Mouse (Mus musculus) lung, embryonic 15.5 days (tissue): ENCODE data around the gene Gm45062. TPM values are rescaled to one million over a fixed set of nuclear protein-coding genes. Genes with fewer than 3 reads are reported as not detected.

Experiments used
- ATAC-seq: fragments of 200-750 bp; cut with Nextera tagmentation; 2 replicates; pipeline ENCODE4 v1.8.0; 2017; ENCODE audit warnings: moderate number of reproducible peaks, borderline replicate concordance; ENCODE audit not compliant: low FRiP score, low TSS enrichment; ENCODE audit errors: extremely low read depth
- H3K27ac ChIP-seq: fragments of 300-500 bp; sonication (generic); 2 replicates; pipeline ENCODE4 v1.5.1; 2015; ENCODE audit warnings: moderate library complexity, mild to moderate bottlenecking, inconsistent platforms
- H3K27me3 ChIP-seq: fragments of 300-500 bp; sonication (generic); 2 replicates; pipeline ENCODE4 v1.6.1; 2015; ENCODE audit warnings: inconsistent platforms
- H3K36me3 ChIP-seq: fragments of 300-500 bp; sonication (generic); 2 replicates; pipeline ENCODE4 v1.6.1; 2015; ENCODE audit warnings: inconsistent platforms
- H3K4me1 ChIP-seq: fragments of 300-500 bp; sonication (generic); 2 replicates; pipeline ENCODE4 v1.6.1; 2015; ENCODE audit warnings: inconsistent platforms
- H3K4me2 ChIP-seq: fragments of 300-500 bp; sonication (generic); 2 replicates; pipeline ENCODE4 v1.6.1; 2015; ENCODE audit warnings: inconsistent platforms, mild to moderate bottlenecking, moderate library complexity
- H3K4me3 ChIP-seq: fragments of 300-500 bp; sonication (generic); 2 replicates; pipeline ENCODE4 v1.5.1; 2015; ENCODE audit warnings: mild to moderate bottlenecking, inconsistent platforms
- H3K9ac ChIP-seq: fragments of 300-500 bp; sonication (generic); 2 replicates; pipeline ENCODE4 v1.6.1; 2015; ENCODE audit warnings: inconsistent platforms
- H3K9me3 ChIP-seq: fragments of 300-500 bp; sonication (generic); 2 replicates; pipeline ENCODE4 v1.6.1; 2016; ENCODE audit warnings: inconsistent platforms
- WGBS: fragments of 180-500 bp; shearing (Covaris S2); methylation state at CpG from one replicate; pipeline ENCODE4 v1.1.7; 2015; 5-methylcytosine and 5-hydroxymethylcytosine counted together
- polyA plus RNA-seq: library from polyadenylated mRNA; unstranded; fragments of >200 nt; fragmentation: Nextera tagmentation; extraction: Ambion mirVana; gene quantifications from 2 replicates; pipeline ENCODE4 v1.2.1, GENCODE M21; 2015

Gm45062 gene
- polyA plus RNA-seq, 1 experiment from 2014 or later, result 11.1 TPM

DNA sequence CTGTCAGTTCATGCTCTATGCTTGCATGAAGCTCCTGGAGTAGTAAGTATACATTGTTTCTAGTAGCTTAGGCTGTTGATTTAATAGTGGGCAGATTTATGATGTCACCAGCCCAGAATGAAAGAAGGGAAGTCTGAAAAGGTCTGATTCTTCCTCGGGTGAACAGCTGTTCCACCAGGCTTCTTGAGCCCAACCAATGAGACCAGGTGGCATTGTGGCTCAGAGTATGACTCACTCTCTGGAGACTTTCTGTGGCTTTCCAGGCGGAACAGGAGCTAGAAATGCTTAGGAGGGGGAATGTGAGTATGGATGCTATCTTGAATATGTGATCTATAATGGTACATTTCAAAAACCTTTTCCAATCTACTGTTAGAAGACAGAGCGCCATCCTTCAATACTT lies 363.8 kb downstream of the Gm45062 start:
- Histone ChIP-seq H3K27me3 (no peaks in the 10 kb centered on the region), H3K9ac (no peak overlapping the region), H3K4me3 (no peak overlapping the region), H3K4me2 (no peak overlapping the region), H3K27ac (no peak overlapping the region), H3K36me3 (no peaks in the 10 kb centered on the region), H3K4me1 (no peaks in the 10 kb centered on the region), H3K9me3 (no peaks in the 10 kb centered on the region)
- ATAC-seq, result no peak
- WGBS, result 67% methylated on average over 3 of the region's 3 CpGs

GRCm38 (mm10) chr6:8628226-8628625 lies 369.0 kb downstream of the Gm45062 start:
- Histone ChIP-seq H3K4me3 (no peak overlapping the region), H3K36me3 (no peaks in the 10 kb centered on the region), H3K27me3 (no peaks in the 10 kb centered on the region), H3K4me1 (no peaks in the 10 kb centered on the region), H3K27ac (no peak overlapping the region), H3K9ac (no peak overlapping the region), H3K4me2 (no peak overlapping the region), H3K9me3 (no peaks in the 10 kb centered on the region)
- ATAC-seq, result no peak
- 88% methylated on average over 8 of the region's 8 CpGs for WGBS

- WGBS, result 80% methylated on average over 7 of the region's 7 CpGs
- no peaks in the 10 kb centered on the region for H3K36me3 ChIP-seq
Observed at GRCm38 (mm10) chr6:8628715-8629267, 369.5 kb downstream of the Gm45062 start.

DNA sequence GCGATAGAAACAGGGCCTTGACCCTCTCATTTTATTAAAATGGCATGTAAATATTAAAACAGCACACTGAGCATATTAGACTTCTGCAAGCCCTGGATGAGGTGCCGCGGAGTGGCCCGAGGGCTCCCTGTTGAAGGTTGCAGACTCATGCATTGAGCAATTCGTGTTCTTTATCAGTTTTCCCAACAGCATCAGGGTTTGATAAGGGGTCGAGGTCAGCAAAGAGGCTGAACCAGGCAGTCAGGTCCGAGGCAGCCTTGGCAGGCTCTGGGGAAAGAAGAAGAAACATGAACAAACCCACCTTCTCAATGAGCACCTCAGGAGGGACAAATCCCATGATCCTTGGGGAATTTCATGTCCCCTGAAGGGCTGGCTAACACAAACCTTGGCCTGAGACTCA lies 371.3 kb downstream of the Gm45062 start:
- H3K27ac ChIP-seq, result no peak overlapping the region
- H3K9me3 ChIP-seq, result no peaks in the 10 kb centered on the region
- H3K9ac ChIP-seq, result no peak overlapping the region
- H3K36me3 ChIP-seq, result no peaks in the 10 kb centered on the region
- H3K27me3 ChIP-seq, result no peaks in the 10 kb centered on the region
- H3K4me2 ChIP-seq, result no peak overlapping the region
- H3K4me1 ChIP-seq, result no peaks in the 10 kb centered on the region
- 70% methylated on average over 7 of the region's 7 CpGs for WGBS
- ATAC-seq, result no peak
- H3K4me3 ChIP-seq, result no peak overlapping the region

More at GRCm38 (mm10) chr6:8628715-8629267, 369.5 kb downstream of the Gm45062 start:
- Histone ChIP-seq H3K27me3 (no peaks in the 10 kb centered on the region), H3K4me2 (no peak overlapping the region), H3K4me1 (no peaks in the 10 kb centered on the region), H3K9me3 (no peaks in the 10 kb centered on the region), H3K27ac (no peak overlapping the region), H3K9ac (no peak overlapping the region), H3K4me3 (no peak overlapping the region)
- ATAC-seq, result no peak

GRCm38 (mm10) chr6:8631362-8631761 lies 372.1 kb downstream of the Gm45062 start:
- Histone ChIP-seq H3K4me1 (no peaks in the 10 kb centered on the region), H3K9ac (no peak overlapping the region), H3K9me3 (no peaks in the 10 kb centered on the region), H3K27me3 (no peaks in the 10 kb centered on the region), H3K4me3 (no peak overlapping the region), H3K27ac (no peak overlapping the region), H3K36me3 (0 out of 2 replicates have a peak, but pooled peaks cover under 1% of the 10 kb centered on the region), H3K4me2 (no peak overlapping the region)
- ATAC-seq, result no peak
- 80% methylated on average over 8 of the region's 8 CpGs for WGBS

DNA sequence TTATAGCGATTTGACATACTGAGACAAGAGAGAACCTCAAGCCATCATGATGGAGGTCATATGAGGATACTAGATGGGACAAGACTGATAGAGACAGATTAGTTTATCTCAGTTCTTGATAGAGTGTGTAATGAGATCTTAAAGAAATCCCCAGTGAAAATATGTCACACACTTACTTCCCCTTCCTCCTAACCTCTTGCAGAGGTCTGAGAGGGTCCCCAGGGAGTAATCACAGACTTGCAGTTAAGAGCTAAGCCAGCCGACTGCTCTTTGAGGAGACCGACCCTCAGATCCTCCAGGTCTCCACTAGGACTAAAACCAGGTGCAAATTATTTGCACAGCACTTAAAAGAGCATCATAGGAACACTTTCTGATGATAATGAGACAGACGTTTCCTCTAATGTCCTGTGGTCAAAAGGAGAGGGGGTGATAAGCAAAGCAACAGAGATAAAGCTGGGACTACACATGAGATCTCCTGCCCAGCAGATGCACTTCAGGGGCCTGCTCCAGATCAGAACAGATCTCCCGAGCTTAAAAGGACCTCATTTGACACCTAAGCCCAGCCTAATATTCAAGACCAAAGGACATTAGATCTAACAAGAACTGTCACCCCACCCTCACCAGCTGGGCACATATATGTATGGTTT lies 372.9 kb downstream of the Gm45062 start:
- Histone ChIP-seq H3K4me1 (no peaks in the 10 kb centered on the region), H3K36me3 (0 out of 2 replicates have a peak, but pooled peaks cover 3% of the 10 kb centered on the region), H3K27me3 (no peaks in the 10 kb centered on the region), H3K9me3 (no peaks in the 10 kb centered on the region), H3K4me2 (no peak overlapping the region), H3K9ac (no peak overlapping the region), H3K4me3 (no peak overlapping the region), H3K27ac (no peak overlapping the region)
- WGBS, result 46% methylated on average over 5 of the region's 5 CpGs
- ATAC-seq, result no peak

DNA sequence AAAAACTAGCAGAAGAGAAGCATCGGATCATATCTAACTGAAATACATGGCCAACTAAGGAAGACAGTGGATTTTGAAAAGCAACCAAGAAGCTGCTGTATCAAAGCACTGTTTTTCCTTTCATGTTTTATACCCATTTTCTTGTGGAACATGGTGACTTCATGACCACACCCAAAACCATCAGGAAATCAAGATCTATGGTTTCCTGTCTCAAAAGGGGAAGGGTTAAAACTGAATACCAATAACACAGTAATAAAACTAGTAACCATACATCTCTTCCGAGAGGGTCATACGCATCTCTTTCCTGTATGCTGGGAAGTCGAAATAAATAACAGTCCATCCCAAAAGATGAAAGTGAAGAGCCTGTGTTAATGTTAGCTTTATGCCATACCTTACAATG lies 373.5 kb downstream of the Gm45062 start:
- Histone ChIP-seq H3K4me2 (no peak overlapping the region), H3K4me1 (no peaks in the 10 kb centered on the region), H3K27me3 (no peaks in the 10 kb centered on the region), H3K9me3 (no peaks in the 10 kb centered on the region), H3K27ac (no peak overlapping the region), H3K36me3 (0 out of 2 replicates have a peak, but pooled peaks cover 3% of the 10 kb centered on the region), H3K9ac (no peak overlapping the region), H3K4me3 (no peak overlapping the region)
- ATAC-seq, result no peak
- WGBS, result 84% methylated on average over 4 of the region's 4 CpGs

- no peak for ATAC-seq
- Histone ChIP-seq H3K27me3 (no peaks in the 10 kb centered on the region), H3K9ac (no peak overlapping the region), H3K4me3 (no peak overlapping the region), H3K36me3 (0 out of 2 replicates have a peak, but pooled peaks cover 3% of the 10 kb centered on the region), H3K4me1 (no peaks in the 10 kb centered on the region), H3K9me3 (no peaks in the 10 kb centered on the region), H3K4me2 (no peak overlapping the region), H3K27ac (no peak overlapping the region)
- WGBS, result 86% methylated on average over 4 of the region's 4 CpGs
Observed at GRCm38 (mm10) chr6:8638122-8638521, 378.9 kb downstream of the Gm45062 start.

GRCm38 (mm10) chr6:8638899-8639298 lies 379.6 kb downstream of the Gm45062 start:
- H3K9me3 ChIP-seq, result no peaks in the 10 kb centered on the region
- WGBS, result 70% methylated on average over 4 of the region's 4 CpGs
- H3K27me3 ChIP-seq, result no peaks in the 10 kb centered on the region
- no peak overlapping the region for H3K27ac ChIP-seq
- ATAC-seq, result no peak
- H3K4me2 ChIP-seq, result no peak overlapping the region
- no peak overlapping the region for H3K9ac ChIP-seq
- 0 out of 2 replicates have a peak, but pooled peaks cover 3% of the 10 kb centered on the region for H3K36me3 ChIP-seq
- no peak overlapping the region for H3K4me3 ChIP-seq
- H3K4me1 ChIP-seq, result no peaks in the 10 kb centered on the region

DNA sequence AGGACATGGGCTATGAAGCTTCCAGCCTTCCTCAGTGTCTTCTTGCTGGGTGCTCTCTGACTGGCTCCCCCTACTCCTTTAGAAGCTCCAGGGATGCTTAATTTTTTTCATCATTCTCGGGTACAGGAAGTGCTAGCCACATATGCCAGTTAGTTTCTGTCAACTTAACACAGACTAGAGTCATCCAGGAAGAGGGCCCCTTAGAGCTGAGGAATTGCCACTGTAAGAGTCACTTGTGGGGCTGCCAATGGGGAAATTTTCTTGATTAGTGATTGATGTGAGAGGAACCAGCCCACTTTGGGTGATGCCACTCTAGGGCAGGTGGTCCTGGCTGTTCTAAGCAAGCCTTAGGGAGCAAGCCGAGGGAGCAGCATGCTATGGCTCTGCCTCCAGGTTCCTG lies 380.3 kb downstream of the Gm45062 start:
- no peaks in the 10 kb centered on the region for H3K9me3 ChIP-seq
- H3K36me3 ChIP-seq, result 0 out of 2 replicates have a peak, but pooled peaks cover 3% of the 10 kb centered on the region
- H3K27ac ChIP-seq, result no peak overlapping the region
- no peak overlapping the region for H3K9ac ChIP-seq
- no peak for ATAC-seq
- no peak overlapping the region for H3K4me2 ChIP-seq
- 69% methylated on average over 2 of the region's 2 CpGs for WGBS
- no peaks in the 10 kb centered on the region for H3K4me1 ChIP-seq
- H3K4me3 ChIP-seq, result no peak overlapping the region
- no peaks in the 10 kb centered on the region for H3K27me3 ChIP-seq

- no peak for ATAC-seq
- no peak overlapping the region for H3K9ac ChIP-seq
- H3K4me2 ChIP-seq, result no peak overlapping the region
- no peak overlapping the region for H3K27ac ChIP-seq
- 0 out of 2 replicates have a peak, but pooled peaks cover 3% of the 10 kb centered on the region for H3K36me3 ChIP-seq
- H3K9me3 ChIP-seq, result no peaks in the 10 kb centered on the region
- no peak overlapping the region for H3K4me3 ChIP-seq
- no peaks in the 10 kb centered on the region for H3K27me3 ChIP-seq
- 88% methylated on average over 5 of the region's 5 CpGs for WGBS
- H3K4me1 ChIP-seq, result no peaks in the 10 kb centered on the region
Observed at GRCm38 (mm10) chr6:8640863-8641262, 381.6 kb downstream of the Gm45062 start.

GRCm38 (mm10) chr6:8644703-8645102 lies 385.5 kb downstream of the Gm45062 start:
- Histone ChIP-seq H3K27ac (no peak overlapping the region), H3K4me3 (no peak overlapping the region), H3K36me3 (no peaks in the 10 kb centered on the region), H3K9me3 (no peaks in the 10 kb centered on the region), H3K4me1 (no peaks in the 10 kb centered on the region), H3K4me2 (no peak overlapping the region), H3K9ac (no peak overlapping the region), H3K27me3 (no peaks in the 10 kb centered on the region)
- ATAC-seq, result no peak
- WGBS, result 77% methylated on average over 10 of the region's 10 CpGs
